Comparison of ENCODE assay signal across 24 mouse cellular contexts in genomic region chr14:56276096-56276495, GRCm38 (mm10). TPM values are rescaled to one million over a fixed set of nuclear protein-coding genes. Genes with fewer than 3 reads are reported as not detected.
"Had no signal": no experiment of that assay in that cellular context is flagged by ENCODE, and none has a peak within 500 bp of the region (broad histone marks: within the 10 kb centered on the region; RNA-seq: fewer than 3 reads in every experiment).

No protein-coding gene starts in this region.

RNA-seq across cellular contexts. Expression of gene Gzmb, which starts 14.0 kb away (rescaled TPM):
- polyA plus RNA-seq: heart, embryonic 11.5 days; heart, embryonic 12.5 days; heart, embryonic 14.5 days; heart, postnatal 0 days; hindbrain, embryonic 10.5 days; hindbrain, embryonic 13.5 days; hindbrain, embryonic 14.5 days; hindbrain, embryonic 15.5 days; hindbrain, embryonic 16.5 days; hindbrain, postnatal 0 days; kidney, postnatal 0 days had no signal

RNA-seq across cellular contexts. Expression of gene Gzmc, which starts 41.6 kb away (rescaled TPM):
- polyA plus RNA-seq: heart, embryonic 11.5 days; heart, embryonic 12.5 days; heart, embryonic 13.5 days; heart, embryonic 14.5 days; heart, embryonic 15.5 days; heart, postnatal 0 days; hindbrain, embryonic 11.5 days; hindbrain, embryonic 12.5 days; hindbrain, embryonic 13.5 days; hindbrain, embryonic 14.5 days; hindbrain, embryonic 15.5 days; hindbrain, embryonic 16.5 days; intestine, embryonic 14.5 days; intestine, embryonic 15.5 days; intestine, embryonic 16.5 days; intestine, postnatal 0 days; kidney, adult 2 months; kidney, embryonic 14.5 days; kidney, embryonic 15.5 days; kidney, embryonic 16.5 days; kidney, postnatal 0 days; large intestine, adult 2 months had no signal
